Mouse (Mus musculus): ENCODE measurements around the gene Fbxl17. TPM values are rescaled to one million over a fixed set of nuclear protein-coding genes. Genes with fewer than 3 reads are reported as not detected.

Gene Fbxl17
- polyA plus RNA-seq, 1 experiment: 9.3 TPM

- H3K27me3 ChIP-seq (ENCODE audit: control insufficient read depth, insufficient read depth, insufficient read length): no peaks in the 10 kb centered on the region
- H3ac ChIP-seq (ENCODE audit: control insufficient read depth, insufficient read length): no peak overlapping the region
- no peaks in the 10 kb centered on the region for H3K36me3 ChIP-seq (ENCODE audit: control insufficient read depth, insufficient read depth)
- no peak overlapping the region for H3K4me3 ChIP-seq
- no peaks in the 10 kb centered on the region for H3K79me2 ChIP-seq (ENCODE audit: control insufficient read depth, insufficient read depth)
- no peak overlapping the region for H3K4me2 ChIP-seq (ENCODE audit: low read depth)
- TF ChIP-seq SRF (IDR thresholded peaks at IDR 0.05; ENCODE audit: control insufficient read depth, insufficient read length, low read depth): no peak
- TF ChIP-seq TCF3 (IDR thresholded peaks at IDR 0.05; ENCODE audit: insufficient read length, low read depth): no peak
- no peak for TF ChIP-seq CEBPB (IDR thresholded peaks at IDR 0.05; ENCODE audit: insufficient read depth, poor library complexity, severe bottlenecking)
- TF ChIP-seq USF1 (IDR thresholded peaks at IDR 0.05; ENCODE audit: low read depth): no peak
- no peak for TF ChIP-seq POLR2AphosphoS2 (IDR thresholded peaks at IDR 0.05; ENCODE audit: insufficient read length, low read depth)
- no peak for TF ChIP-seq REST (IDR thresholded peaks at IDR 0.05; ENCODE audit: insufficient read depth, insufficient read length)
- TF ChIP-seq TCF12 (IDR thresholded peaks at IDR 0.05; ENCODE audit: insufficient read depth, poor library complexity, severe bottlenecking): no peak
- no peak for TF ChIP-seq MYOG (IDR thresholded peaks at IDR 0.05; ENCODE audit: control insufficient read depth in 1 of 3, insufficient read depth in 1 of 3, insufficient read length in 2 of 3, low read depth in 2 of 3)
- TF ChIP-seq MYOD1 (IDR thresholded peaks at IDR 0.05; ENCODE audit: control insufficient read depth in 1 of 3, insufficient read length in 2 of 3, low read depth in 2 of 3): no peak
These were observed 48.4 kb downstream of the Fbxl17 start for GRCm38 (mm10) chr17:63451311-63452006.

GRCm38 (mm10) chr17:63447691-63448090, 52.1 kb downstream of the Fbxl17 start:
- Histone ChIP-seq H3K27me3 (ENCODE audit: control insufficient read depth, insufficient read depth, insufficient read length) (no peaks in the 10 kb centered on the region), H3K36me3 (ENCODE audit: control insufficient read depth, insufficient read depth) (no peaks in the 10 kb centered on the region)
- TF ChIP-seq TCF3 (IDR thresholded peaks at IDR 0.05; ENCODE audit: insufficient read length, low read depth) (no peak), E2F4 (IDR thresholded peaks at IDR 0.05; ENCODE audit: insufficient read depth) (no peak), SRF (IDR thresholded peaks at IDR 0.05; ENCODE audit: control insufficient read depth, insufficient read length, low read depth) (no peak), MYOD1 (IDR thresholded peaks at IDR 0.05; ENCODE audit: control insufficient read depth in 1 of 3, insufficient read length in 2 of 3, low read depth in 2 of 3) (no peak), MAX (IDR thresholded peaks at IDR 0.05; ENCODE audit: low read depth) (no peak), MYOG (IDR thresholded peaks at IDR 0.05; ENCODE audit: control insufficient read depth in 1 of 3, insufficient read depth in 1 of 3, insufficient read length in 2 of 3, low read depth in 2 of 3) (no peak), USF1 (IDR thresholded peaks at IDR 0.05; ENCODE audit: low read depth) (no peak), REST (IDR thresholded peaks at IDR 0.05; ENCODE audit: insufficient read depth, insufficient read length) (no peak), TCF12 (IDR thresholded peaks at IDR 0.05; ENCODE audit: insufficient read depth, poor library complexity, severe bottlenecking) (no peak), POLR2AphosphoS2 (IDR thresholded peaks at IDR 0.05; ENCODE audit: insufficient read length, low read depth) (no peak)

GRCm38 (mm10) chr17:63446971-63447679, 52.7 kb downstream of the Fbxl17 start:
- no peak overlapping the region for H3K4me3 ChIP-seq
- H3ac ChIP-seq (ENCODE audit: control insufficient read depth, insufficient read length): no peak overlapping the region
- H3K27me3 ChIP-seq (ENCODE audit: control insufficient read depth, insufficient read depth, insufficient read length): no peaks in the 10 kb centered on the region
- TF ChIP-seq POLR2AphosphoS2 (IDR thresholded peaks at IDR 0.05; ENCODE audit: insufficient read length, low read depth) (no peak), MAX (IDR thresholded peaks at IDR 0.05; ENCODE audit: low read depth) (no peak), MYOD1 (IDR thresholded peaks at IDR 0.05; ENCODE audit: control insufficient read depth in 1 of 3, insufficient read length in 2 of 3, low read depth in 2 of 3) (no peak), E2F4 (IDR thresholded peaks at IDR 0.05; ENCODE audit: insufficient read depth) (no peak), USF1 (IDR thresholded peaks at IDR 0.05; ENCODE audit: low read depth) (no peak), REST (IDR thresholded peaks at IDR 0.05; ENCODE audit: insufficient read depth, insufficient read length) (no peak), CEBPB (IDR thresholded peaks at IDR 0.05; ENCODE audit: insufficient read depth, poor library complexity, severe bottlenecking) (no peak), POLR2A (IDR thresholded peaks at IDR 0.05; ENCODE audit: insufficient read length, low read depth) (no peak), SRF (IDR thresholded peaks at IDR 0.05; ENCODE audit: control insufficient read depth, insufficient read length, low read depth) (no peak), MYOG (IDR thresholded peaks at IDR 0.05; ENCODE audit: control insufficient read depth in 1 of 3, insufficient read depth in 1 of 3, insufficient read length in 2 of 3, low read depth in 2 of 3) (no peak), TCF12 (IDR thresholded peaks at IDR 0.05; ENCODE audit: insufficient read depth, poor library complexity, severe bottlenecking) (no peak), TCF3 (IDR thresholded peaks at IDR 0.05; ENCODE audit: insufficient read length, low read depth) (no peak)
- H3K79me2 ChIP-seq (ENCODE audit: control insufficient read depth, insufficient read depth): no peaks in the 10 kb centered on the region
- H3K4me2 ChIP-seq (ENCODE audit: low read depth): no peak overlapping the region
- no peaks in the 10 kb centered on the region for H3K36me3 ChIP-seq (ENCODE audit: control insufficient read depth, insufficient read depth)

More at GRCm38 (mm10) chr17:63447691-63448090, 52.1 kb downstream of the Fbxl17 start:
- H3ac ChIP-seq (ENCODE audit: control insufficient read depth, insufficient read length): no peak overlapping the region
- H3K4me2 ChIP-seq (ENCODE audit: low read depth): no peak overlapping the region
- no peak overlapping the region for H3K4me3 ChIP-seq
- no peaks in the 10 kb centered on the region for H3K79me2 ChIP-seq (ENCODE audit: control insufficient read depth, insufficient read depth)

- H3K79me2 ChIP-seq (ENCODE audit: control insufficient read depth, insufficient read depth): no peaks in the 10 kb centered on the region
- no peak for TF ChIP-seq POLR2A (IDR thresholded peaks at IDR 0.05; ENCODE audit: insufficient read length, low read depth)
- no peak for TF ChIP-seq POLR2AphosphoS2 (IDR thresholded peaks at IDR 0.05; ENCODE audit: insufficient read length, low read depth)
- TF ChIP-seq MYOD1 (IDR thresholded peaks at IDR 0.05; ENCODE audit: control insufficient read depth in 1 of 3, insufficient read length in 2 of 3, low read depth in 2 of 3): no peak
- no peak for TF ChIP-seq USF1 (IDR thresholded peaks at IDR 0.05; ENCODE audit: low read depth)
- TF ChIP-seq CEBPB (IDR thresholded peaks at IDR 0.05; ENCODE audit: insufficient read depth, poor library complexity, severe bottlenecking): no peak
- no peak for TF ChIP-seq MYOG (IDR thresholded peaks at IDR 0.05; ENCODE audit: control insufficient read depth in 1 of 3, insufficient read depth in 1 of 3, insufficient read length in 2 of 3, low read depth in 2 of 3)
- no peak for TF ChIP-seq MAX (IDR thresholded peaks at IDR 0.05; ENCODE audit: low read depth)
- TF ChIP-seq REST (IDR thresholded peaks at IDR 0.05; ENCODE audit: insufficient read depth, insufficient read length): no peak
- TF ChIP-seq E2F4 (IDR thresholded peaks at IDR 0.05; ENCODE audit: insufficient read depth): no peak
- TF ChIP-seq TCF3 (IDR thresholded peaks at IDR 0.05; ENCODE audit: insufficient read length, low read depth): no peak
- TF ChIP-seq SRF (IDR thresholded peaks at IDR 0.05; ENCODE audit: control insufficient read depth, insufficient read length, low read depth): no peak
- TF ChIP-seq TCF12 (IDR thresholded peaks at IDR 0.05; ENCODE audit: insufficient read depth, poor library complexity, severe bottlenecking): no peak
- no peak overlapping the region for H3ac ChIP-seq (ENCODE audit: control insufficient read depth, insufficient read length)
- no peaks in the 10 kb centered on the region for H3K27me3 ChIP-seq (ENCODE audit: control insufficient read depth, insufficient read depth, insufficient read length)
- no peak overlapping the region for H3K4me3 ChIP-seq
- H3K36me3 ChIP-seq (ENCODE audit: control insufficient read depth, insufficient read depth): no peaks in the 10 kb centered on the region
- no peak overlapping the region for H3K4me2 ChIP-seq (ENCODE audit: low read depth)
These were observed 54.6 kb downstream of the Fbxl17 start for GRCm38 (mm10) chr17:63445212-63445611.

Measured in myocyte (in vitro differentiated cells).